Mouse (Mus musculus): ENCODE data around the gene Srf. TPM values are rescaled to one million over a fixed set of nuclear protein-coding genes. Genes with fewer than 3 reads are reported as not detected.

Gene Srf
- polyA plus RNA-seq, 1 experiment from 2014 or later = 8.2 TPM

- H3K4me2 ChIP-seq (replicated peaks; ENCODE audit: low read depth, low read length) = no peak overlapping the region
- H3K36me3 ChIP-seq (ENCODE audit: insufficient read depth, low read length) = 0 out of 2 replicates have a peak, but pooled peaks cover 2% of the 10 kb centered on the region
- H3K27me3 ChIP-seq (ENCODE audit: insufficient read depth, low read length) = no peaks in the 10 kb centered on the region
- H3K4me1 ChIP-seq (ENCODE audit: insufficient read depth, low read length) = no peaks in the 10 kb centered on the region
- no peak overlapping the region for H3K27ac ChIP-seq (ENCODE audit: low read length)
- WGBS = 41% methylated on average over 12 of the region's 12 CpGs
- no peak overlapping the region for H3K4me3 ChIP-seq (ENCODE audit: low read length)
- no peak overlapping the region for H3K9ac ChIP-seq (replicated peaks; ENCODE audit: low read length)
- H3K9me3 ChIP-seq (ENCODE audit: low read length) = no peaks in the 10 kb centered on the region
- ATAC-seq (ENCODE audit: low FRiP score, low TSS enrichment) = peak; percentile 69
Observed at GRCm38 (mm10) chr17:46525579-46526307, 30.2 kb downstream of the Srf start.

- no peaks in the 10 kb centered on the region for H3K27me3 ChIP-seq (ENCODE audit: insufficient read depth, low read length)
- H3K9me3 ChIP-seq (ENCODE audit: low read length) = no peaks in the 10 kb centered on the region
- WGBS = 79% methylated on average over 10 of the region's 10 CpGs
- no peak overlapping the region for H3K4me2 ChIP-seq (replicated peaks; ENCODE audit: low read depth, low read length)
- H3K27ac ChIP-seq (ENCODE audit: low read length) = no peak overlapping the region
- no peak overlapping the region for H3K4me3 ChIP-seq (ENCODE audit: low read length)
- no peaks in the 10 kb centered on the region for H3K4me1 ChIP-seq (ENCODE audit: insufficient read depth, low read length)
- H3K36me3 ChIP-seq (ENCODE audit: insufficient read depth, low read length) = 0 out of 2 replicates have a peak, but pooled peaks cover 2% of the 10 kb centered on the region
- no peak for ATAC-seq (ENCODE audit: low FRiP score, low TSS enrichment)
- no peak overlapping the region for H3K9ac ChIP-seq (replicated peaks; ENCODE audit: low read length)
Observed at GRCm38 (mm10) chr17:46525065-46525464, 30.9 kb downstream of the Srf start.

- Histone ChIP-seq H3K27ac (ENCODE audit: low read length) (no peak overlapping the region), H3K4me1 (ENCODE audit: insufficient read depth, low read length) (no peaks in the 10 kb centered on the region), H3K9ac (replicated peaks; ENCODE audit: low read length) (no peak overlapping the region), H3K4me2 (replicated peaks; ENCODE audit: low read depth, low read length) (no peak overlapping the region), H3K27me3 (ENCODE audit: insufficient read depth, low read length) (no peaks in the 10 kb centered on the region), H3K4me3 (ENCODE audit: low read length) (no peak overlapping the region), H3K36me3 (ENCODE audit: insufficient read depth, low read length) (no peaks in the 10 kb centered on the region), H3K9me3 (ENCODE audit: low read length) (no peaks in the 10 kb centered on the region)
- ATAC-seq (ENCODE audit: low FRiP score, low TSS enrichment) = no peak
- 43% methylated on average over 24 of the region's 24 CpGs for WGBS
Observed at GRCm38 (mm10) chr17:46521963-46522668, 33.9 kb downstream of the Srf start.

- H3K36me3 ChIP-seq (ENCODE audit: insufficient read depth, low read length) = no peaks in the 10 kb centered on the region
- H3K27me3 ChIP-seq (ENCODE audit: insufficient read depth, low read length) = no peaks in the 10 kb centered on the region
- H3K9me3 ChIP-seq (ENCODE audit: low read length) = no peaks in the 10 kb centered on the region
- no peak overlapping the region for H3K27ac ChIP-seq (ENCODE audit: low read length)
- H3K4me3 ChIP-seq (ENCODE audit: low read length) = no peak overlapping the region
- ATAC-seq (ENCODE audit: low FRiP score, low TSS enrichment) = no peak
- H3K9ac ChIP-seq (replicated peaks; ENCODE audit: low read length) = no peak overlapping the region
- WGBS = 81% methylated on average over 9 of the region's 9 CpGs
- 0 out of 2 replicates have a peak overlapping the region, but pooled peaks have one; percentile 31 for H3K4me2 ChIP-seq (replicated peaks; ENCODE audit: low read depth, low read length)
- no peaks in the 10 kb centered on the region for H3K4me1 ChIP-seq (ENCODE audit: insufficient read depth, low read length)
Observed at GRCm38 (mm10) chr17:46521174-46521573, 34.8 kb downstream of the Srf start.

GRCm38 (mm10) chr17:46520385-46520979 is 35.5 kb downstream of the Srf start:
- no peaks in the 10 kb centered on the region for H3K4me1 ChIP-seq (ENCODE audit: insufficient read depth, low read length)
- H3K9ac ChIP-seq (replicated peaks; ENCODE audit: low read length) = no peak overlapping the region; the same call in 1 of the 2 replicates
- no peaks in the 10 kb centered on the region for H3K36me3 ChIP-seq (ENCODE audit: insufficient read depth, low read length)
- no peaks in the 10 kb centered on the region for H3K27me3 ChIP-seq (ENCODE audit: insufficient read depth, low read length)
- H3K27ac ChIP-seq (ENCODE audit: low read length) = no peak overlapping the region
- ATAC-seq (ENCODE audit: low FRiP score, low TSS enrichment) = no peak
- H3K4me3 ChIP-seq (ENCODE audit: low read length) = peak overlapping the region; percentile 9; the same call in 1 of the 2 replicates
- peak overlapping the region; percentile 31; the same call in 1 of the 2 replicates for H3K4me2 ChIP-seq (replicated peaks; ENCODE audit: low read depth, low read length)
- 39% methylated on average over 25 of the region's 25 CpGs for WGBS
- H3K9me3 ChIP-seq (ENCODE audit: low read length) = no peaks in the 10 kb centered on the region

- H3K36me3 ChIP-seq (ENCODE audit: insufficient read depth, low read length) = no peaks in the 10 kb centered on the region
- no peaks in the 10 kb centered on the region for H3K4me1 ChIP-seq (ENCODE audit: insufficient read depth, low read length)
- H3K4me2 ChIP-seq (replicated peaks; ENCODE audit: low read depth, low read length) = peak overlapping the region; percentile 31; the same call in 1 of the 2 replicates
- H3K9me3 ChIP-seq (ENCODE audit: low read length) = no peaks in the 10 kb centered on the region
- no peak overlapping the region for H3K27ac ChIP-seq (ENCODE audit: low read length)
- no peak for ATAC-seq (ENCODE audit: low FRiP score, low TSS enrichment)
- no peak overlapping the region for H3K9ac ChIP-seq (replicated peaks; ENCODE audit: low read length)
- WGBS = 51% methylated on average over 10 of the region's 10 CpGs
- H3K27me3 ChIP-seq (ENCODE audit: insufficient read depth, low read length) = no peaks in the 10 kb centered on the region
- H3K4me3 ChIP-seq (ENCODE audit: low read length) = no peak overlapping the region
Observed at GRCm38 (mm10) chr17:46519971-46520370, 36.0 kb downstream of the Srf start.

- Histone ChIP-seq H3K4me3 (ENCODE audit: low read length) (no peak overlapping the region), H3K27ac (ENCODE audit: low read length) (no peak overlapping the region), H3K36me3 (ENCODE audit: insufficient read depth, low read length) (no peaks in the 10 kb centered on the region), H3K27me3 (ENCODE audit: insufficient read depth, low read length) (no peaks in the 10 kb centered on the region), H3K4me2 (replicated peaks; ENCODE audit: low read depth, low read length) (no peak overlapping the region), H3K9ac (replicated peaks; ENCODE audit: low read length) (no peak overlapping the region), H3K4me1 (ENCODE audit: insufficient read depth, low read length) (no peaks in the 10 kb centered on the region), H3K9me3 (ENCODE audit: low read length) (no peaks in the 10 kb centered on the region)
- no peak for ATAC-seq (ENCODE audit: low FRiP score, low TSS enrichment)
- WGBS = 61% methylated on average over 2 of the region's 2 CpGs
Observed at GRCm38 (mm10) chr17:46513329-46513728, 42.6 kb downstream of the Srf start.

- no peak overlapping the region for H3K27ac ChIP-seq (ENCODE audit: low read length)
- no peaks in the 10 kb centered on the region for H3K4me1 ChIP-seq (ENCODE audit: insufficient read depth, low read length)
- no peaks in the 10 kb centered on the region for H3K9me3 ChIP-seq (ENCODE audit: low read length)
- H3K4me3 ChIP-seq (ENCODE audit: low read length) = no peak overlapping the region
- 51% methylated on average over 11 of the region's 11 CpGs for WGBS
- no peak overlapping the region for H3K4me2 ChIP-seq (replicated peaks; ENCODE audit: low read depth, low read length)
- peak; percentile 73 for ATAC-seq (ENCODE audit: low FRiP score, low TSS enrichment)
- no peak overlapping the region for H3K9ac ChIP-seq (replicated peaks; ENCODE audit: low read length)
- H3K27me3 ChIP-seq (ENCODE audit: insufficient read depth, low read length) = no peaks in the 10 kb centered on the region
- no peaks in the 10 kb centered on the region for H3K36me3 ChIP-seq (ENCODE audit: insufficient read depth, low read length)
Observed at GRCm38 (mm10) chr17:46511059-46511710, 44.8 kb downstream of the Srf start.

GRCm38 (mm10) chr17:46505617-46506016 is 50.4 kb downstream of the Srf start:
- ATAC-seq (ENCODE audit: low FRiP score, low TSS enrichment) = no peak
- H3K27ac ChIP-seq (ENCODE audit: low read length) = no peak overlapping the region
- H3K9me3 ChIP-seq (ENCODE audit: low read length) = no peaks in the 10 kb centered on the region
- 0 out of 2 replicates have a peak, but pooled peaks cover 2% of the 10 kb centered on the region for H3K4me1 ChIP-seq (ENCODE audit: insufficient read depth, low read length)
- H3K9ac ChIP-seq (replicated peaks; ENCODE audit: low read length) = 0 out of 2 replicates have a peak overlapping the region, but pooled peaks have one; percentile 6
- no peaks in the 10 kb centered on the region for H3K27me3 ChIP-seq (ENCODE audit: insufficient read depth, low read length)
- no peak overlapping the region for H3K4me2 ChIP-seq (replicated peaks; ENCODE audit: low read depth, low read length)
- peaks cover 5% of the 10 kb centered on the region; the same call in 1 of the 2 replicates for H3K36me3 ChIP-seq (ENCODE audit: insufficient read depth, low read length)
- H3K4me3 ChIP-seq (ENCODE audit: low read length) = no peak overlapping the region
- 91% methylated on average over 3 of the region's 3 CpGs for WGBS

All from kidney, embryonic 16.5 days (tissue).